ENCODE assay signal across 7 mouse cellular contexts in genomic region chr3:115793344-115794059, GRCm38 (mm10).
DNase-seq lines count a peak whose midpoint lies in the region; ATAC-seq lines count a peak whose summit lies in the region.

No protein-coding gene starts in this region.

- no peaks in the 10 kb centered on the region for H3K36me3 ChIP-seq in heart, embryonic 10.5 days
- H3K36me3 ChIP-seq in kidney, embryonic 16.5 days (ENCODE audit: insufficient read depth, low read length) = no peaks in the 10 kb centered on the region

- no peak overlapping the region for H3K9ac ChIP-seq in kidney, embryonic 16.5 days (replicated peaks; ENCODE audit: low read length)

- no peaks in the 10 kb centered on the region for H3K27me3 ChIP-seq in heart, embryonic 10.5 days (ENCODE audit: insufficient read depth, poor library complexity, severe bottlenecking)
- H3K27me3 ChIP-seq in kidney, embryonic 16.5 days (ENCODE audit: insufficient read depth, low read length) = no peaks in the 10 kb centered on the region

- ATAC-seq in kidney, embryonic 16.5 days (ENCODE audit: low FRiP score, low TSS enrichment) = peak; percentile 69
- ATAC-seq in megakaryocyte, adult 5-6 weeks (ENCODE audit: poor library complexity, severe bottlenecking) = peak; percentile 74

- peak overlapping the region; percentile 79; the same call in 1 of the 2 replicates for H3K27ac ChIP-seq in heart, embryonic 10.5 days
- no peak overlapping the region for H3K27ac ChIP-seq in kidney, embryonic 16.5 days (ENCODE audit: low read length)

- peaks cover 13% of the 10 kb centered on the region for H3K4me1 ChIP-seq in heart, embryonic 10.5 days
- H3K4me1 ChIP-seq in kidney, embryonic 16.5 days (ENCODE audit: insufficient read depth, low read length) = no peaks in the 10 kb centered on the region

- 17% methylated on average over 12 of the region's 12 CpGs for WGBS in heart, embryonic 10.5 days
- WGBS in kidney, embryonic 16.5 days = 42% methylated on average over 12 of the region's 12 CpGs

- peak overlapping the region; percentile 12; the same call in 1 of the 2 replicates for H3K4me3 ChIP-seq in heart, embryonic 10.5 days
- no peak overlapping the region for H3K4me3 ChIP-seq in kidney, embryonic 16.5 days (ENCODE audit: low read length)

- no peaks in the 10 kb centered on the region for H3K9me3 ChIP-seq in heart, embryonic 10.5 days
- H3K9me3 ChIP-seq in kidney, embryonic 16.5 days (ENCODE audit: low read length) = no peaks in the 10 kb centered on the region

- peak; percentile 54 for DNase-seq in A20 (ENCODE audit: low read depth, low spot score)
- DNase-seq in CD4-positive, CD25-positive, alpha-beta regulatory T cell, adult 2 months (ENCODE audit: low read depth, low spot score) = peak; percentile 83
- peak; percentile 79 for DNase-seq in heart, embryonic 10.5 days (ENCODE audit: low spot score)
- DNase-seq in thymus, postnatal 36 days = peak; percentile 15 to 33
- DNase-seq in cerebellum, postnatal 14 days = no peak

- peak overlapping the region; percentile 32 for H3K4me2 ChIP-seq in kidney, embryonic 16.5 days (replicated peaks; ENCODE audit: low read depth, low read length)

Comparison
In these comparisons a context has a peak if more than half of its experiments do, and no peak if none do; other contexts are left out.
1. DNase-seq: peak in A20 (single experiment), CD4-positive, CD25-positive, alpha-beta regulatory T cell, adult 2 months (single experiment), heart, embryonic 10.5 days (single experiment) and thymus, postnatal 36 days (2 of 2); none in cerebellum, postnatal 14 days (0 of 2).